Mouse (Mus musculus) stomach, postnatal 0 days (tissue): ENCODE results near the gene Cox15. TPM values are rescaled to one million over a fixed set of nuclear protein-coding genes. Genes with fewer than 3 reads are reported as not detected.

Experiments used
- ATAC-seq: fragments of 200-750 bp; cut with Nextera tagmentation; 2 replicates; pipeline ENCODE4 v1.8.0; 2017; ENCODE audit not compliant: low FRiP score, low TSS enrichment
- DNase-seq: peaks from one replicate; pipeline ENCODE4 v3.0.0-alpha.2; 2016; ENCODE audit warnings: low spot score
- H3K27ac ChIP-seq: fragments of 300-500 bp; sonication (generic); replicated peaks from 2 replicates; pipeline ENCODE4 v1.5.1; 2014; ENCODE audit warnings: mild to moderate bottlenecking, control low read depth
- H3K27me3 ChIP-seq: fragments of 300-500 bp; sonication (generic); 2 replicates; pipeline ENCODE4 v1.6.1; 2014; ENCODE audit warnings: low read length; ENCODE audit not compliant: control insufficient read depth, insufficient read depth
- H3K36me3 ChIP-seq: fragments of 300-500 bp; sonication (generic); 2 replicates; pipeline ENCODE4 v1.6.1; 2014; ENCODE audit warnings: low read length, mixed read lengths; ENCODE audit not compliant: control insufficient read depth, insufficient read depth
- H3K4me1 ChIP-seq: fragments of 300-500 bp; sonication (generic); replicated peaks from 2 replicates; pipeline ENCODE4 v1.6.1; 2014; ENCODE audit warnings: antibody characterized with exemption; ENCODE audit not compliant: control insufficient read depth, insufficient read depth
- H3K4me2 ChIP-seq: fragments of 300-500 bp; sonication (generic); replicated peaks from 2 replicates; pipeline ENCODE4 v1.6.1; 2014; ENCODE audit warnings: low read depth, mild to moderate bottlenecking, control low read depth, moderate library complexity
- H3K4me3 ChIP-seq: fragments of 300-500 bp; sonication (generic); 2 replicates; pipeline ENCODE4 v1.5.1; 2014; ENCODE audit warnings: low read depth, low read length, control low read depth
- H3K9ac ChIP-seq: fragments of 300-500 bp; sonication (generic); 2 replicates; pipeline ENCODE4 v1.6.1; 2014; ENCODE audit warnings: mild to moderate bottlenecking, low read length, control low read depth, mixed read lengths
- H3K9me3 ChIP-seq: fragments of 300-500 bp; sonication (generic); 2 replicates; pipeline ENCODE4 v1.6.1; 2016; ENCODE audit warnings: low read length; ENCODE audit not compliant: control insufficient read depth
- CTCF ChIP-seq: IDR thresholded peaks from 2 replicates; pipeline ENCODE4 v1.5.1; 2016; ENCODE audit warnings: antibody characterized with exemption, low read depth, mild to moderate bottlenecking, moderate library complexity
- EP300 ChIP-seq: optimal IDR thresholded peaks from 2 replicates; pipeline ENCODE3; 2016; ENCODE audit warnings: antibody characterized with exemption
- WGBS: fragments of 180-500 bp; shearing (Covaris S2); extraction: QIAGEN DNeasy Blood & Tissue Kit; methylation state at CpG from one replicate; pipeline ENCODE4 v1.1.7; 2014; 5-methylcytosine and 5-hydroxymethylcytosine counted together
- polyA plus RNA-seq: library from polyadenylated mRNA; unstranded; fragments of >200 nt; fragmentation: Nextera tagmentation; extraction: Ambion mirVana; gene quantifications from 2 replicates; pipeline ENCODE4 v1.2.1, GENCODE M21; 2015

The Cox15 gene
- polyA plus RNA-seq, 1 experiment from 2014 or later, result 5.3 TPM

DNA sequence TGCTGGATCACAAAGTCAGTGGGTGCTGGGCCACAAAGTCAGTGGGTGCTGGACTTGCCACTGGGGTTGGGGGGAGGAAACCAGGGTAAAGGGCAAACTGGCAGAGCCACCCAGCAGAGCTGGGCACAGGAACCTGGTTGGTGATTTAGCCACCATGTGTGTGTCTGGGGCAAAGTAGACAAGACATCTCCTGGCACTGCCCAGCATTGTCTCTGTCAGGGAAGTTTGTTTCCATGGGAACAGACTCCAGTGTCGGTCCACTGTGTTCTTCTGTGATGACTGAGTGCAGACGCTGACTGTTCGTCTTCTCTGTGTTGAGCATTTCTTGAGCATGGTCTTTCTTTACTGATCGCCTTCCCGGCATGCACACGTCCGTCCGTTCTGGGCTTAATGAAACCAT lies 43.5 kb downstream of the Cox15 start:
- Histone ChIP-seq H3K4me1 (no peaks in the 10 kb centered on the region), H3K27ac (peak overlapping the region; percentile 35; the same call in 1 of the 2 replicates), H3K4me3 (no peak overlapping the region), H3K9ac (no peak overlapping the region), H3K36me3 (peaks cover 4% of the 10 kb centered on the region), H3K4me2 (no peak overlapping the region), H3K27me3 (no peaks in the 10 kb centered on the region), H3K9me3 (no peaks in the 10 kb centered on the region)
- no peak for DNase-seq
- 67% methylated on average over 8 of the region's 8 CpGs for WGBS
- TF ChIP-seq CTCF, result no peak
- no peak for TF ChIP-seq EP300
- ATAC-seq, result no peak; the same call in 1 of the 2 replicates

DNA sequence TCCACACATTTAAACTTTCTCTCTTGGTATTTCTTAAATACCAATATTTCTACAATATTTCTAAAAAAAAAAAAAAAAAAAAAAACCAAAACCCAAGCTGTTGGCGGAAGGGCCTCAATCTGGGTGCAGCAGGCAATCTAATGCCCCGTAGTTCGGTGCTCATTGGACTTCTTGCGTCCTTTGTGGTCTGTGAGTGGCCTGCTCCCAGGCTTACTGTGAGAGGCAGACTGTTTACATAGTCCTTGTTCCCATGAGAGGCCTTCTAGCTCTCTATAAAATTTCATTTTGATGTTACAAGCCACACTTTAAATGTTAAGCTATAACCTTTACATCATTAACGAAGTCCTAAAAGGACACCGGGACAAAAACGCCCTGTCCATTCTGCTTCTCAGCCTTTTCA lies 44.6 kb downstream of the Cox15 start:
- peaks cover 4% of the 10 kb centered on the region for H3K36me3 ChIP-seq

DNA sequence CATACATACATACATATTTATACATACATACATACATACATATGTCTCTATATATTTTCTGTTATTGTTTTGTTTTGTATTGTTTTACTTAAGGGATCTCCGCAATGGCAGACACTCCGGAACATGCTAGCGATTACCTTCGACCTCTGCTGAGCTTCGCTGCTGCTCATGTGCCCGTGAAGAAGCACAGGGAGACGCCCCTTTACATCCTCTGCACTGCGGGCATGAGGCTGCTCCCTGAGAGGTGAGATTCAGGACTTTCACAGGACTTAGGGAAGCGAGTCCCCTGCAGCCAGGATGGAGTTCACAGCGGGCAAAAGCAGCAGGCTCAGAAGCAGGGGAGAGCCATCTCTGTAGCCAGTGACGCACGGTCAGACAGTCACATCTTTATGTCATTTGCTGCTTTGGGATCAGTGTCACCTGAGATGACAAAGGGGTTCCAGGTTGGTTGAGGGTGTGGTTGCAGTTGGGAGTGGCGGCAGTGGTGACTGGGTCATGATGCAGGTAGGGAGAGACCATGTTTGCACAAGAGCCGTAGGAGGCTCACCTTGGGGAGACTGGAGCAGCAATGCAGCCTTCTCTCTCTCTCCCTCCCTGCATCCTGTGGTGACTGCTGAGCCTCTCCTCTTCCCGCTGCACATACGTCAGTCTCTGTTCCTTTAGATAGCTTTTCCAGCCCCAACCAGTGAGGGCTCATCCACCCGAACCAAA lies 47.9 kb downstream of the Cox15 start:
- ATAC-seq, result peak; percentile 89
- Histone ChIP-seq H3K27ac (peak overlapping the region; percentile 30; the same call in 1 of the 2 replicates), H3K4me1 (no peaks in the 10 kb centered on the region), H3K4me2 (no peak overlapping the region), H3K27me3 (no peaks in the 10 kb centered on the region), H3K36me3 (peaks cover 8% of the 10 kb centered on the region), H3K4me3 (no peak overlapping the region), H3K9me3 (no peaks in the 10 kb centered on the region), H3K9ac (no peak overlapping the region)
- 76% methylated on average over 17 of the region's 17 CpGs for WGBS
- DNase-seq, result peak; percentile 61
- TF ChIP-seq CTCF, result no peak
- no peak for TF ChIP-seq EP300

More for the DNA sequence above, 44.6 kb downstream of the Cox15 start:
- Histone ChIP-seq H3K27ac (no peak overlapping the region), H3K9me3 (no peaks in the 10 kb centered on the region), H3K4me3 (no peak overlapping the region), H3K27me3 (no peaks in the 10 kb centered on the region), H3K9ac (no peak overlapping the region), H3K4me1 (no peaks in the 10 kb centered on the region), H3K4me2 (no peak overlapping the region)
- WGBS, result 85% methylated on average over 7 of the region's 7 CpGs
- no peak for TF ChIP-seq CTCF
- no peak for TF ChIP-seq EP300
- no peak for ATAC-seq
- DNase-seq, result no peak

DNA sequence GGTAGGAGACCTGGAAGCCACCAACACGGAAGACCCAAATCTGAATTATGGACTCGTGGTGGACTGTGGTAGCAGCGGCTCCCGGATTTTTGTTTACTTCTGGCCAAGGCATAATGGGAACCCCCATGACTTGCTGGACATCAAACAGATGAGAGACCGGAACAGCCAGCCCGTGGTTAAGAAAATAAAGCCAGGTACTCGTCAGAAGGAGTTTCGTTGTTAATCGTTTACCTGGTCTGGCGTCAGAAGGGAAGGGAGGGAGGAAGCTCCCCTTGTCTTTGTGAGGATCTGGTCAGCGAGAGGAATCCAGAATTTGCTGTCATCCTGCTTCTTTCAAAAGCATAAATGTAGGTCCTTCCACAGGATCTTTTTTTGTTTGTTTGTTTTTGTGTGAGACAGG lies 48.6 kb downstream of the Cox15 start:
- Histone ChIP-seq H3K4me3 (no peak overlapping the region), H3K27ac (no peak overlapping the region), H3K4me2 (no peak overlapping the region), H3K9ac (no peak overlapping the region), H3K27me3 (no peaks in the 10 kb centered on the region), H3K36me3 (peaks cover 11% of the 10 kb centered on the region), H3K9me3 (no peaks in the 10 kb centered on the region), H3K4me1 (no peaks in the 10 kb centered on the region)
- WGBS, result 56% methylated on average over 11 of the region's 11 CpGs
- DNase-seq (no peak), ATAC-seq (no peak)
- TF ChIP-seq CTCF (no peak), EP300 (no peak)

DNA sequence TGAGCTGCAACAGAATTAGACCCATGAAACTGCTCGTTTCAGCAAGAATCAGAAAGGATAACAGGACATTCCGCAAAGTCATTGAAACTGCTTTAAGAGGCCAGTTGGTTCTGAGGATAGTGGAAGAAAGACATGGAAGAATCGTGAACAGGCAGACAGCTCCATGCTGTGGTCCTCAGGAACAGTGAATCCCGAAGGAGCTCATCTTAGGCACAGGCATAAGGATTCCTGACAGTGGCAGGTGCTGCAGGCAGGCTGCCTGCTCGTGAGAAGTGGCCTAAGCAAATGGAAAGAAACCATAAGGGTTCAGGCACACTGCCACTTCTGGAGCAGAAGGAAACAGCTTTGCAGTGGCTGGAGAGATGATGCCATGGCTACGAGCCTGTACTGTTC lies 53.0 kb downstream of the Cox15 start:
- no peak for TF ChIP-seq EP300
- TF ChIP-seq CTCF, result no peak
- no peak overlapping the region for H3K27ac ChIP-seq

DNA sequence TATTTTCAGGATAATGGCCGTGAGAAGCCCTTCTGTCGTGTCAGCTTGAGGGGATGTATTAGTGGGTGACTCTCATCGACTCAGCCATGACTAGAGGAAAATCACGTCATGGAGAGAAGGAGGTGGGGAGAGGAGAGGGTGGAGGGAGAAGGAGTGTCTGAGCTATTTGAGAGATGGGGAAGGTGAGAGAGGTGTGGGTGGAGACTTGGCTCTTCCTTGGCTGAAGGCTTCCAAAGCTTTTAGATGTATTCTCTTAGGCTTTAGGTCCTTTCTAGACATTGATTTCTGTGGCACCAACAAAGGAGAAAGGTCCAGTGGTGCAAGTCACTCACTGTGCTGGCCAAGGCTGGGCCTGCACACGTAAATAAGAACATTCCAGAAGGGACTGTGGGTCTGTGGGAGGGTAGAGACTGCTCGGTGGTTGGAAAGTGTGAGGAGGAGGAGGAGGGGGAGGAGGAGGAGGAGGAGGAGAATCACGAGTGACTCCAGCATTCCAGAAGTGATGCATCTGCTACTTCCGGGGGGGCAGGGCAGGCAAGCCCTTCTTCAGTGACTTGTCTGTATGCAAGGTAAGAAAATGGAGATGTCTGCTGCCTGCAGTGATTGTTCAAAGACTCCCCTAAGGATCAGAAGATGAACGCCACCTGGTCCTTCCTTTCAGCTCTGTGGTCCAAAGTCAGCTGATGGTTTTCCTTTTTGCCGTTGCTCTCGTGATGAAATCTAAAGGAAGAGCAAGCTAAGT lies 53.6 kb downstream of the Cox15 start:
- Histone ChIP-seq H3K4me2 (no peak overlapping the region), H3K9me3 (no peaks in the 10 kb centered on the region), H3K9ac (no peak overlapping the region), H3K36me3 (0 out of 2 replicates have a peak, but pooled peaks cover 7% of the 10 kb centered on the region), H3K4me3 (no peak overlapping the region), H3K27me3 (no peaks in the 10 kb centered on the region), H3K27ac (no peak overlapping the region), H3K4me1 (no peaks in the 10 kb centered on the region)
- 54% methylated on average over 11 of the region's 11 CpGs for WGBS
- ATAC-seq, result no peak
- TF ChIP-seq EP300 (no peak), CTCF (no peak)
- no peak for DNase-seq

More for the DNA sequence above, 53.0 kb downstream of the Cox15 start:
- ATAC-seq (no peak), DNase-seq (no peak)
- Histone ChIP-seq H3K4me2 (no peak overlapping the region), H3K4me1 (no peaks in the 10 kb centered on the region), H3K9me3 (no peaks in the 10 kb centered on the region), H3K36me3 (0 out of 2 replicates have a peak, but pooled peaks cover 7% of the 10 kb centered on the region), H3K27me3 (no peaks in the 10 kb centered on the region), H3K9ac (no peak overlapping the region), H3K4me3 (no peak overlapping the region)
- 81% methylated on average over 6 of the region's 6 CpGs for WGBS
